Comparison of ENCODE assay signal across 9 mouse cellular contexts in the genomic region with DNA sequence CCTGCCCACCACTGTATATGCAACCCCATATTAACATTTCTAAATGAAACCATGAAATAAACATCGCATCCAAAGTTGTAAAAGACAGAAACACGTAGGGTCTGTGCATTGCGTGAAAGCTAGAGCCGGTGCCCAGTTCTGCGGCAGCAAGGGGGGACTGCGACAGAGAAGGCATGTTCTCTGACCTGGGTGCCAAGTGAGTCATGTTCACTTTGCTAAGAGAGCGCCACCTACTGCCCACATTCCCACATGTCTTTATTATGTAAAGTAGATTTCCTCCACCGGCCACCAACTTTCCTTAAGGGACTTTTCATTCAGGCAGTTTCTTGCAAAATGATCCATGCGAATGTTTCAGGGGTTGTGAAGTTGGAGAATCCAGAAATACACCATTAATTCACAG. TPM values are rescaled to one million over a fixed set of nuclear protein-coding genes. Genes with fewer than 3 reads are reported as not detected.
A peak's percentile ranks its signal among the peaks of the same experiment; 100 is the strongest.
DNase-seq lines count a peak whose midpoint lies in the region; ATAC-seq and TF ChIP-seq lines count a peak whose summit lies in the region.
"Had no signal": no experiment of that assay in that cellular context is flagged by ENCODE, and none has a peak within 500 bp of the region (broad histone marks: within the 10 kb centered on the region; RNA-seq: fewer than 3 reads in every experiment).

No protein-coding gene starts in this region.

- no peak for TF ChIP-seq POLR2A in CH12.LX (IDR thresholded peaks at IDR 0.05; ENCODE audit: low read depth, low read length)
- no peak for TF ChIP-seq POLR2A in bone marrow macrophage, adult 2 months (IDR thresholded peaks at IDR 0.05; ENCODE audit: borderline replicate concordance, low read depth, low read length)

- H3K36me3 ChIP-seq in CH12.LX (replicated peaks in 1 of 2; ENCODE audit: control insufficient read depth in 1 of 2, insufficient read depth in 1 of 2, low read length in 1 of 2): no peaks in the 10 kb centered on the region
- H3K36me3 ChIP-seq in heart, embryonic 13.5 days: no peaks in the 10 kb centered on the region
- H3K36me3 ChIP-seq in lung, embryonic 16.5 days (ENCODE audit: control insufficient read depth, insufficient read depth, low read length): 0 out of 2 replicates have a peak, but pooled peaks cover 3% of the 10 kb centered on the region
- H3K36me3 ChIP-seq: hindbrain, embryonic 15.5 days had no signal

- H3K79me2 ChIP-seq in CH12.LX (replicated peaks; ENCODE audit: control insufficient read depth, extremely low read depth, insufficient read depth, poor library complexity, severe bottlenecking): no peaks in the 10 kb centered on the region

- H3K9ac ChIP-seq in CH12.LX (ENCODE audit: insufficient read depth, low read depth): no peak overlapping the region
- no peak overlapping the region for H3K9ac ChIP-seq in heart, embryonic 13.5 days
- H3K9ac ChIP-seq in lung, embryonic 16.5 days (ENCODE audit: low read length): no peak overlapping the region
- H3K9ac ChIP-seq: hindbrain, embryonic 15.5 days had no signal

- peaks cover 43% of the 10 kb centered on the region for H3K9me3 ChIP-seq in CH12.LX (replicated peaks; ENCODE audit: low read length)
- H3K9me3 ChIP-seq in heart, embryonic 13.5 days: no peaks in the 10 kb centered on the region
- no peaks in the 10 kb centered on the region for H3K9me3 ChIP-seq in lung, embryonic 16.5 days (ENCODE audit: control insufficient read depth, low read length)
- H3K9me3 ChIP-seq: hindbrain, embryonic 15.5 days had no signal

- H3K4me1 ChIP-seq in CH12.LX (ENCODE audit: control insufficient read depth in 1 of 2, insufficient read depth in 2 of 2): no peaks in the 10 kb centered on the region
- no peaks in the 10 kb centered on the region for H3K4me1 ChIP-seq in bone marrow macrophage, adult 2 months (ENCODE audit: control insufficient read depth, insufficient read depth, low read length)
- peaks cover 25% of the 10 kb centered on the region for H3K4me1 ChIP-seq in heart, embryonic 13.5 days
- peaks cover 10% of the 10 kb centered on the region; the same call in 1 of the 2 replicates for H3K4me1 ChIP-seq in lung, embryonic 16.5 days (replicated peaks; ENCODE audit: control insufficient read depth, insufficient read depth, low read length)

- no peak overlapping the region for H3K4me3 ChIP-seq in CH12.LX (replicated peaks in 1 of 3; ENCODE audit: low read depth in 2 of 3, low read length in 2 of 3, poor library complexity in 1 of 3)
- H3K4me3 ChIP-seq in bone marrow macrophage, adult 2 months (ENCODE audit: insufficient read depth, low read length): no peak overlapping the region
- no peak overlapping the region for H3K4me3 ChIP-seq in heart, embryonic 13.5 days
- H3K4me3 ChIP-seq in lung, embryonic 16.5 days (ENCODE audit: low read length): no peak overlapping the region
- H3K4me3 ChIP-seq: hindbrain, embryonic 15.5 days had no signal

- no peak for ATAC-seq in heart, embryonic 13.5 days (ENCODE audit: extremely low read depth, insufficient number of reproducible peaks, low FRiP score, low TSS enrichment)
- peak; percentile 48; the same call in 1 of the 2 replicates for ATAC-seq in lung, embryonic 16.5 days (ENCODE audit: low read depth)

- no peak; the same call in none of the 2 replicates for TF ChIP-seq RAD21 in CH12.LX (IDR thresholded peaks at IDR 0.05; ENCODE audit: low read depth, low read length)

- no peak for TF ChIP-seq EP300 in CH12.LX (IDR thresholded peaks at IDR 0.05; ENCODE audit: low read length)

- H3K4me2 ChIP-seq in CH12.LX (ENCODE audit: insufficient read depth, low read depth, poor library complexity, severe bottlenecking): no peak overlapping the region
- peak overlapping the region; percentile 33; the same call in 1 of the 2 replicates for H3K4me2 ChIP-seq in heart, embryonic 13.5 days
- H3K4me2 ChIP-seq in lung, embryonic 16.5 days (ENCODE audit: low read depth, low read length): no peak overlapping the region
- H3K4me2 ChIP-seq: hindbrain, embryonic 15.5 days had no signal

- no peak overlapping the region for H3K27ac ChIP-seq in CH12.LX (ENCODE audit: insufficient read depth, low read depth)
- H3K27ac ChIP-seq in bone marrow macrophage, adult 2 months (ENCODE audit: insufficient read depth, low read depth, low read length): no peak overlapping the region
- no peak overlapping the region for H3K27ac ChIP-seq in heart, embryonic 13.5 days (replicated peaks)
- H3K27ac ChIP-seq in lung, embryonic 16.5 days (ENCODE audit: low read length): no peak overlapping the region
- H3K27ac ChIP-seq: hindbrain, embryonic 15.5 days had no signal

- no peaks in the 10 kb centered on the region for H3K27me3 ChIP-seq in CH12.LX (replicated peaks)
- H3K27me3 ChIP-seq in heart, embryonic 13.5 days (replicated peaks): no peaks in the 10 kb centered on the region
- H3K27me3 ChIP-seq in lung, embryonic 16.5 days (ENCODE audit: control insufficient read depth, insufficient read depth, low read depth, low read length): no peaks in the 10 kb centered on the region

- in situ Hi-C loops in CH12.LX (cut with MboI; ENCODE audit: low pct_ligation_motif_present, low pct_unique_long_range_greater_than_20kb, low sequenced_read_pairs): loop anchor here (25.0 kb wide), 1 partner anchor 196 kb away; a partner anchor contains a TSS

- DNase-seq in CH12.LX (ENCODE audit: extremely low read depth): peak; percentile 34
- peak; percentile 44 for DNase-seq in fibroblast of lung, adult 2 months (ENCODE audit: low read depth)
- DNase-seq in large intestine, adult 2 months (ENCODE audit: low read depth, low spot score): peak; percentile 35
- peak; percentile 35 for DNase-seq in retina, postnatal 7 days (ENCODE audit: low read depth, low spot score)
- peak; percentile 29 for DNase-seq in urinary bladder, adult 2 months (ENCODE audit: low spot score)

- peak; percentile 21 to 32; a peak in 2 of 4 replicates for TF ChIP-seq CTCF in CH12.LX (conservative IDR thresholded peaks at IDR 0.05 in 1 of 2, IDR thresholded peaks at IDR 0.05 in 1 of 2; ENCODE audit: low read depth in 2 of 2, low read length in 2 of 2)
- TF ChIP-seq CTCF in bone marrow macrophage, adult 2 months (IDR thresholded peaks at IDR 0.05; ENCODE audit: low read depth, low read length): peak; percentile 55

- dilution Hi-C loops in CH12.LX (cut with MboI; ENCODE audit: extremely low pct_ligation_motif_present, extremely low pct_unique_long_range_greater_than_20kb, low sequenced_read_pairs): no loop called here

- 14% methylated on average over 9 of the region's 9 CpGs for WGBS in heart, embryonic 13.5 days
- 10% methylated on average over 9 of the region's 9 CpGs for WGBS in large intestine, adult 2 months
- WGBS in lung, embryonic 16.5 days: 8% methylated on average over 9 of the region's 9 CpGs

TF ChIP-seq in CH12.LX, 34 proteins besides CTCF, POLR2A, EP300 and RAD21:
- TF ChIP-seq ELF1 (IDR thresholded peaks at IDR 0.05; ENCODE audit: low read depth, low read length) (no peak), USF2 (conservative IDR thresholded peaks at IDR 0.05; ENCODE audit: low read depth, low read length) (no peak), NRF1 (IDR thresholded peaks at IDR 0.05; ENCODE audit: low read depth, low read length) (no peak), UBTF (IDR thresholded peaks at IDR 0.05; ENCODE audit: low read depth, low read length) (no peak), MAX (IDR thresholded peaks at IDR 0.05; ENCODE audit: low read length) (no peak), ZC3H11A (IDR thresholded peaks at IDR 0.05; ENCODE audit: low read depth, low read length) (no peak), GABPA (IDR thresholded peaks at IDR 0.05; ENCODE audit: insufficient replicate concordance, low read depth, low read length) (no peak), RCOR1 (conservative IDR thresholded peaks at IDR 0.05; ENCODE audit: low read depth, low read length) (no peak), JUND (conservative IDR thresholded peaks at IDR 0.05; ENCODE audit: low read depth, low read length) (no peak), SIN3A (IDR thresholded peaks at IDR 0.05; ENCODE audit: low read length) (no peak), CHD1 (IDR thresholded peaks at IDR 0.05; ENCODE audit: low read depth, low read length) (no peak), CHD2 (IDR thresholded peaks at IDR 0.05; ENCODE audit: low read length) (no peak), IRF4 (IDR thresholded peaks at IDR 0.05; ENCODE audit: low read depth, low read length) (no peak), POLR2AphosphoS2 (IDR thresholded peaks at IDR 0.05; ENCODE audit: low read depth, low read length) (no peak)

RNA-seq across cellular contexts. Expression of a gene that starts 44.0 kb away (rescaled TPM):
- total RNA-seq in CH12.LX (2012; rRNA removed): not detected in 2 replicates
- total RNA-seq in CH12.LX (2014; rRNA removed): not detected in 2 replicates
- not detected in 2 replicates for polyA plus RNA-seq in CH12.LX (2012; ENCODE audit: insufficient read length, low read depth)
- not detected in 2 replicates for polyA plus RNA-seq in bone marrow macrophage, adult 2 months (2012; ENCODE audit: insufficient read depth, insufficient read length, missing spikeins)
- not detected in 2 replicates for polyA plus RNA-seq in heart, embryonic 13.5 days (2015; fragmentation: Nextera tagmentation; extraction: Ambion mirVana)
- polyA plus RNA-seq in large intestine, adult 2 months (2012; rRNA removed): 215 and 313 TPM in 2 replicates
- 0.23 TPM in 1 of 2 replicates, not detected in the other for polyA plus RNA-seq in lung, embryonic 16.5 days (2015; fragmentation: Nextera tagmentation; extraction: Ambion mirVana)
- not detected in 2 replicates for polyA plus RNA-seq in urinary bladder, adult 2 months (2012; rRNA removed)

Comparison
In these comparisons a context has a peak if more than half of its experiments do, and no peak if none do; other contexts are left out.
1. RNA of a gene that starts 44.0 kb away (polyA plus RNA-seq): 215 to 313 TPM in large intestine, adult 2 months; not detected in CH12.LX, not detected in bone marrow macrophage, adult 2 months, not detected in heart, embryonic 13.5 days, 0.23 TPM in lung, embryonic 16.5 days and not detected in urinary bladder, adult 2 months; every median in the first group is over 100 times any median in the second.
2. Peak in every context shown above with its lines, with median percentiles within 50 percentile points of each other: DNase-seq.